Mouse (Mus musculus): ENCODE data around the gene Usp30. TPM values are rescaled to one million over a fixed set of nuclear protein-coding genes. Genes with fewer than 3 reads are reported as not detected.

The Usp30 gene
- polyA plus RNA-seq, 1 experiment = 3.6 TPM

DNA sequence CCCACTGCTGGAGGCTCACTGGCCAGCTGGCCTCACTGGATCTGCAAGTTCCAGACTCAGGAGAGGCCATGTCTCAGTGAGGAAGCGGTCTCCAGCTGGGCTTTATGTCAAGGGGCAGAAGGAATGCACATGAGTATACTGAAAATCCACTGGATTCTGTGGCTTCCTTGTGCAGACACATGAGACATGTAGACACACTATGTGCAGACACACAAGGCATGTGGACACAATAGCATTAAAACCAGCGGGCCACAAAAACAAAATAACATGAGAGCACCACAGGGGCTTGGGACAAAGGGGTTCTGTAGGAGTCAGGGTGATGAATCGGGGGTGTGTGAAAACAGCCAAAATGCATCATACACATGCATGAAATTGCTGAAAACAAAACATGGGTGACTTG is 60.7 kb downstream of the Usp30 start:
- H3K4me1 ChIP-seq (ENCODE audit: control insufficient read depth, insufficient read depth, low read length) = no peaks in the 10 kb centered on the region; the same call in 1 of the 2 replicates
- H3K27ac ChIP-seq (ENCODE audit: control insufficient read depth, insufficient read depth, low read depth, low read length, poor library complexity) = no peak overlapping the region
- no peak for TF ChIP-seq POLR2A (IDR thresholded peaks at IDR 0.05; ENCODE audit: borderline replicate concordance, control insufficient read depth, low read depth, low read length)
- no peak for TF ChIP-seq CTCF (IDR thresholded peaks at IDR 0.05; ENCODE audit: control insufficient read depth, insufficient read depth, low read length)
- H3K4me3 ChIP-seq (replicated peaks; ENCODE audit: control insufficient read depth, low read depth, low read length) = no peak overlapping the region
- 79% methylated on average over 3 of the region's 3 CpGs for WGBS

DNA sequence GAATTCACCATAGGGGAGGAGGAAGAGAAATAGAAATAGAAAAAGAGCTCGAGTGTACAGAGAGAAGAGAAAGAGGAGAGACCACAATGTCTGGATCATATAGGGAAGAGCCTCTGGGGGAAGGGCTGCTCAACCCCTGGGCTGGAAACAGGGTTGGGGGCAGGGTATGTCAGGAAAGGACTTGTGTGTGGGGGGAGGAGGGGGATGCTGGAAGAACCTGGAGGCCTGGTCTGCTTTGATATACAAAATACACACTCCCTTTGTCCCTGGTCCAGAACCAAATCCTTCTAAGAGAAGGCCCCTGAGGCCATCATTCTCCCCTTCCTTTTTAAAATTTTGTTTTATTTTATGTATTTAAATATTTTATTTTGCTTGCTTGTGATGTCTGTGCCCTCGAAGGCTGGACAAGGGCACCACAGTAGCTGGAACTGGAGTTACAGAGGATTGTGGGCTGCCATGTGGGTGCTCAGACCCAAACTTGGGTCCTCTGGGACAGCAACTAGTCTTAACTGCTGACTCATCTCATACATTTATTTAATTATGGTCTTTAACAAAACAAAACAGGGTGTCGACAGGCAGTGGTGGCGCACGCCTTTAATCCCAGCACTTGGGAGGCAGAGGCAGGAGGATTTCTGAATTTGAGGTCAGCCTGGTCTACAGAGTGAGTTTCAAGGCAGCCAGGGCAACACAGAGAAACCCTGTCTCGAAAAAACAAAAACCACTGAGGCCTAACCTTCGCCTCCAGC is 61.4 kb downstream of the Usp30 start:
- Histone ChIP-seq H3K27ac (ENCODE audit: control insufficient read depth, insufficient read depth, low read depth, low read length, poor library complexity) (no peak overlapping the region), H3K4me1 (ENCODE audit: control insufficient read depth, insufficient read depth, low read length) (no peaks in the 10 kb centered on the region; the same call in 1 of the 2 replicates), H3K4me3 (replicated peaks; ENCODE audit: control insufficient read depth, low read depth, low read length) (no peak overlapping the region)
- no peak for TF ChIP-seq CTCF (IDR thresholded peaks at IDR 0.05; ENCODE audit: control insufficient read depth, insufficient read depth, low read length)
- no peak for TF ChIP-seq POLR2A (IDR thresholded peaks at IDR 0.05; ENCODE audit: borderline replicate concordance, control insufficient read depth, low read depth, low read length)
- 74% methylated on average over 7 of the region's 7 CpGs for WGBS

DNA sequence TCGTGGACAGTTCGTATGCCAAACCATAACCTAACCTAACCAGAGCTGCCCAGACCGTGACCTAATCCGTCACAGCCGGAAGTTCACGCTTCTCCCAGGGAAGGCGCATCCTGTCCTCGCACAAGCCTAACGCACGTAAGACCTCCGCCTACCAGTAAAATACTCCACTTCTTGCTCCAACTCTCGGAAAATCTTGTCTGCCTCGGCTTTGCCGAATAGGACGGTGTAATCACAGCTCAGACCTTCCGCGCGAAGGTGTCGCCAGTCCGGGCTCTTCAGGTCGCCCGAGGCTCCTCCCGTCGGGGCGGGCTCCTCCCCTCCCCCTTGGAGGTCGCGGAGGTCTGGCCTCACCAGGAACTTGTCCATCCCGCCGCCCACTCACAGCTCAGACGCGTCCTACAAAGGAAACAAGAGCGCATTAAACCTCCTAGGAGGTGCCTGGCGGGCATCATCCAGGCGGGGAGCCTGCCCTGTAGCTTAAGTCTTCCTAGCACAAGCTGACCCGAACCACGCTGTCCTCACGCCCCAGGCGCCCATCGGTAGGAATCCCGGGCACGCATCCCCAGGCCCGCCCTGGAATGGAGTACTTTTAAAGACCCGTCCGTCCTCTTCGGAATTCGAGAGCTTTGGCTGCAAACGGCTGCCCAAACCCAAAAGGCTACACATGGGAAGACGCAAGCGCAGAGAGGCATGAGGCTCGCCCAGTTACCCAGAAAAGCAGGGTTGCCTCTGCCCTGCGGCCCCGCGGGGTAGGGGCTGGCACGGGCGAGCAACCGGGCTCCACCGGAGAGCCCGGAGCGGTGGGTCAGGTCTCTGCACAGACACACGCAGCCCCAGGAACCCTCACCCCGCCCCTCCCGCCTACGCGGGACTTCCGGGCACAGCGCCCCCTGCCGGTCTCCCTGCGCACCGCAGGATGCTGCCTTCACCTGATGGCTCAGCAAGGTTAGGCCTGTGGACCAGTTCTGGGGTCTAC is 62.4 kb downstream of the Usp30 start, which contains the start of gene Alkbh2:
Gene Alkbh2 (minus strand): TSS at position 845 of the 976 bp plus-strand sequence.
- 2% methylated on average over 69 of the region's 69 CpGs for WGBS
- peak; percentile 40; the same call in 1 of the 2 replicates for TF ChIP-seq POLR2A (IDR thresholded peaks at IDR 0.05; ENCODE audit: borderline replicate concordance, control insufficient read depth, low read depth, low read length)
- peak; percentile 94 for TF ChIP-seq CTCF (IDR thresholded peaks at IDR 0.05; ENCODE audit: control insufficient read depth, insufficient read depth, low read length)
- peak within 1 kb of the TSS; percentile 74 for H3K4me3 ChIP-seq (replicated peaks; ENCODE audit: control insufficient read depth, low read depth, low read length)
- no peaks in the 10 kb centered on the region; the same call in 1 of the 2 replicates for H3K4me1 ChIP-seq (ENCODE audit: control insufficient read depth, insufficient read depth, low read length)
- H3K27ac ChIP-seq (ENCODE audit: control insufficient read depth, insufficient read depth, low read depth, low read length, poor library complexity) = peak within 1 kb of the TSS; percentile 0; the same call in 1 of the 2 replicates

DNA sequence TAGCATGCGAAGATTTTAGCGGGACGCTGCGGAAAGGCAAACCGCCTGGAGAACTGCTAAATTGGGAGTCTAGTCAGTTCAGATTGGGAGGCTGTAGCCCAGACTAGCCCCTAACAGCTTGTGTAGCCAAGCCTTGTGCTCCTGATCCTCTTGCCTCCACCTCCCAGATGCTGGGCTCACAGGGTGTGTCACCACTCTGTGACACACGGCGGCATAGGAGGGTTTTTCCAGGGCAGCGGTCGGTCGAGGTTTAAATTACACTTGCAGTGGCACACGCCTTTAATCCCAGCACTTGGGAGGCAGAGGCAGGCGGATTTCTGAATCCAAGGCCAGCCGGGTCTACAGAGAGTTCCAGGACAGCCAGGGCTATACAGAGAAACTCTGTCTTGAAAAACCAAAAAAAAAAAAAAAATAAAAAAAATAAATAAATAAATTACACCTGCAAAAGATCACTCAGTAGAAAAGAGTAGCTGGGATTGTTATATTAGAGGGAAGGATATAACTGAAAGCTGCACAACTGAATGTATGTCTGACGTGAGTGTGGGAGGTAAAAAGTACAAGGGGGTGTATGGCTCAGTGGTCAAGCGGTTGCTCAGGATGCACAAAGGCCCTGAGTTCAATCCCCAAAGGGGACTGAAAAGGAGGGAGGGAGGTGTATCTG is 64.4 kb downstream of the Usp30 start:
- H3K4me1 ChIP-seq (ENCODE audit: control insufficient read depth, insufficient read depth, low read length) = no peaks in the 10 kb centered on the region; the same call in 1 of the 2 replicates
- 80% methylated on average over 15 of the region's 15 CpGs for WGBS
- TF ChIP-seq POLR2A (IDR thresholded peaks at IDR 0.05; ENCODE audit: borderline replicate concordance, control insufficient read depth, low read depth, low read length) = no peak
- no peak for TF ChIP-seq CTCF (IDR thresholded peaks at IDR 0.05; ENCODE audit: control insufficient read depth, insufficient read depth, low read length)
- no peak overlapping the region for H3K4me3 ChIP-seq (replicated peaks; ENCODE audit: control insufficient read depth, low read depth, low read length)
- no peak overlapping the region for H3K27ac ChIP-seq (ENCODE audit: control insufficient read depth, insufficient read depth, low read depth, low read length, poor library complexity)

DNA sequence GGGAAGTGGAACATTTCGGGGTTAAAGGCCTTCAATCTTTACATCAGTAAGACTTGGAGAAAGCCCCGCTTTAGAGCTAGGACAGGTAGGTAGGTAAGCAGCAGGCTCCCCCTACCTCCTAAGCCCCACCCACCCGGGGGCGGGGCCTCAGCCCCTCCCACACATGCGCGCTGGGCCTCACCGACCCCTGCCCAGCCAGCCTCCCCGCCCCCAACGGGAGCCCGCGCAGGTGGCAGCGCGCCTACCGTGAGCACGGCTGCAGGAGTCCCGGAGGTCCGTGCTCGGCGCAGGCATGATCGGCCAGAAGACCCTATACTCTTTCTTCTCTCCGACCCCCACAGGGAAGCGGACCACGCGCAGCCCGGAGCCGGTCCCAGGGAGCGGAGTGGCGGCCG is 64.9 kb downstream of the Usp30 start, which contains the start of gene Ung:
Gene Ung (plus strand): TSS at position 176 of the 395 bp plus-strand sequence.
- Histone ChIP-seq H3K4me3 (replicated peaks; ENCODE audit: control insufficient read depth, low read depth, low read length) (peak within 1 kb of the TSS; percentile 65), H3K27ac (ENCODE audit: control insufficient read depth, insufficient read depth, low read depth, low read length, poor library complexity) (peak within 1 kb of the TSS; percentile 49; the same call in 1 of the 2 replicates), H3K4me1 (ENCODE audit: control insufficient read depth, insufficient read depth, low read length) (no peaks in the 10 kb centered on the region; the same call in 1 of the 2 replicates)
- 1% methylated on average over 29 of the region's 29 CpGs for WGBS
- TF ChIP-seq POLR2A (IDR thresholded peaks at IDR 0.05; ENCODE audit: borderline replicate concordance, control insufficient read depth, low read depth, low read length) (no peak), CTCF (IDR thresholded peaks at IDR 0.05; ENCODE audit: control insufficient read depth, insufficient read depth, low read length) (no peak)

DNA sequence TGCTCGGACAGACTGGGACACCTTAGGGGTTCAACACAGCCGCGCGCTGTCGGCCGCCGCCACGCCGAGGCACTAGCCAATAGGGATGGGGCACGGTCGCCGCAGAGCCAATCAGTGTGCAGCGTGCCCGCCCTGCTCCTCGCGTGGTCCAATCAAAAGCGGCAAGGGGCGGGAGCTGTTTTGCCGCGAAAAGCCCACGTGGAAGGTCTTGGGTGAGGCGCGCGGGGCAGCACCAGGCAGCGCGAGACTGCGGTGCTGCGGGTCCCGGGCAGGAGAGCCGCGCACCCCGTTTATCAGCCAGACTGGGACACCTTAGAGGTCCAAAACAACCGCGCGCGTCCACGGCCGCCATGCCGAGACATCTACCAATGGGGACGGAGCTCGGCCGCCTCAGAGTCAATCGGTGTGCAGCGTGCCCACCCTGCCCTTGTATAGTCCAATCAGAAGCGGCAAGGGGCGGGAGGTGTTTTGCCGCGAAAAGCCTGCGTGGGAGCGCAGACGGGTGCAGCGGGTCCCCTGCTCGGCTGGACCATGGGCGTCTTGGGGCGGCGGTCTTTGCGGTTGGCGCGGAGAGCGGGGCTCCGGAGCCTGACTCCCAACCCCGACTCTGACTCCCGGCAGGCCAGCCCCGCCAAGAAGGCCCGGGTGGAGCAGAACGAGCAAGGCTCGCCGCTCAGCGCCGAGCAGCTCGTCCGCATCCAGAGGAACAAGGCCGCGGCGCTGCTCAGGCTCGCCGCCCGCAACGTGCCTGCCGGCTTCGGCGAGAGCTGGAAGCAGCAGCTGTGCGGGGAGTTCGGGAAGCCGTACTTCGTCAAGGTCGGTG is 65.6 kb downstream of the Usp30 start:
- under 1% methylated on average over 87 of the region's 87 CpGs for WGBS
- no peak for TF ChIP-seq CTCF (IDR thresholded peaks at IDR 0.05; ENCODE audit: control insufficient read depth, insufficient read depth, low read length)
- peak; percentile 41; the same call in 1 of the 2 replicates for TF ChIP-seq POLR2A (IDR thresholded peaks at IDR 0.05; ENCODE audit: borderline replicate concordance, control insufficient read depth, low read depth, low read length)
- Histone ChIP-seq H3K4me1 (ENCODE audit: control insufficient read depth, insufficient read depth, low read length) (no peaks in the 10 kb centered on the region; the same call in 1 of the 2 replicates), H3K4me3 (replicated peaks; ENCODE audit: control insufficient read depth, low read depth, low read length) (peak overlapping the region; percentile 65), H3K27ac (ENCODE audit: control insufficient read depth, insufficient read depth, low read depth, low read length, poor library complexity) (peak overlapping the region; percentile 49)

DNA sequence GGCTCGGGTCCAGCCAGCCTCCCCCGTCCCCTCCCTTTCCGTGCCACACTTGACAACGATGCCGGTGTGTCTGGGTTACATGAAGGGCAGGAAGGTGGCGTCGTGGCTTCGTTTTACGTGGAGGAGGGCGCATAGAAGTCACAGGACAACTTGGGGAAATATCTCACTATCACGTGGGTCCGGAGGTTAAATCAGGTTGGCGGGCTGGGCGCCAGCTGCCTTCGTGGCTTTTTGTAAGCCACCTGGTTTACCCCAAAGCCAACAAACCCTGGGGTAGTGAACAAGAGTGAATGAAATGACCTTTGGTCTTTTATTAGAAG is 66.2 kb downstream of the Usp30 start:
- Histone ChIP-seq H3K4me3 (replicated peaks; ENCODE audit: control insufficient read depth, low read depth, low read length) (peak overlapping the region; percentile 65), H3K4me1 (ENCODE audit: control insufficient read depth, insufficient read depth, low read length) (no peaks in the 10 kb centered on the region; the same call in 1 of the 2 replicates), H3K27ac (ENCODE audit: control insufficient read depth, insufficient read depth, low read depth, low read length, poor library complexity) (peak overlapping the region; percentile 49)
- TF ChIP-seq CTCF (IDR thresholded peaks at IDR 0.05; ENCODE audit: control insufficient read depth, insufficient read depth, low read length) (0 out of 2 replicates have a peak, but pooled peaks have one; percentile 4), POLR2A (IDR thresholded peaks at IDR 0.05; ENCODE audit: borderline replicate concordance, control insufficient read depth, low read depth, low read length) (no peak)
- under 1% methylated on average over 15 of the region's 15 CpGs for WGBS
